Mouse (Mus musculus): ENCODE results near the gene Ykt6. TPM values are rescaled to one million over a fixed set of nuclear protein-coding genes. Genes with fewer than 3 reads are reported as not detected.

The Ykt6 gene
- polyA plus RNA-seq, 1 experiment from 2014 or later = 59.0 TPM

- 87% methylated on average over 2 of the region's 2 CpGs for WGBS
- H3K9me3 ChIP-seq (replicated peaks) = no peaks in the 10 kb centered on the region
- H3K9ac ChIP-seq = no peak overlapping the region
- H3K4me1 ChIP-seq = peaks cover 5% of the 10 kb centered on the region; the same call in 1 of the 2 replicates
- H3K4me2 ChIP-seq (replicated peaks) = no peak overlapping the region
- no peak for ATAC-seq (ENCODE audit: low FRiP score)
- no peaks in the 10 kb centered on the region for H3K27me3 ChIP-seq
- no peaks in the 10 kb centered on the region for H3K36me3 ChIP-seq
- no peak overlapping the region for H3K4me3 ChIP-seq
- no peak overlapping the region for H3K27ac ChIP-seq
These were observed 24.6 kb downstream of the Ykt6 start for GRCm38 (mm10) chr11:5980108-5980507.

- Histone ChIP-seq H3K9me3 (replicated peaks) (no peaks in the 10 kb centered on the region), H3K36me3 (no peaks in the 10 kb centered on the region), H3K9ac (no peak overlapping the region), H3K27ac (no peak overlapping the region), H3K4me3 (no peak overlapping the region), H3K4me1 (peaks cover 5% of the 10 kb centered on the region; the same call in 1 of the 2 replicates), H3K27me3 (no peaks in the 10 kb centered on the region), H3K4me2 (replicated peaks) (no peak overlapping the region)
- no peak for ATAC-seq (ENCODE audit: low FRiP score)
- 69% methylated on average over 8 of the region's 8 CpGs for WGBS
These were observed 25.1 kb downstream of the Ykt6 start for GRCm38 (mm10) chr11:5980561-5980960.

DNA sequence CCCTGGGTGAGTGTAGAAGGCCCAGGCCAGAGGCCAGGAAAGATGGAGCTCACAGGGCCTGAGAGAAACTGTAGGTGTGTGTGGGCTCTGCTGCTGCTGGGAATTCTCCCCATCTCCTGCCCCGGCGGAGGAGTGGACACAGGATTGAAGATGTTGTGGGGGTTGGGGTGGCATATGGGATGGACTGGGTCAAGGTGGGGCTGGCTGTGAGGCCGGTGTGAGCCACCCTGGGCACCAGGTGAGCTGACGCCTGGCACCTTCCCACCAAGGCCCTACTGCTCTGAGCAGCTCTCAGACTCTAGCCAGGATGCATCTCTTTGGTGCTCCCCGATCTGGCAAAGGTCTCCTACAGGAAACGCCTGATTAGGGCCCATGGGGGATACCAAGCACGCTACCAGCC is 25.8 kb downstream of the Ykt6 start:
- Histone ChIP-seq H3K27ac (no peak overlapping the region), H3K4me2 (replicated peaks) (no peak overlapping the region), H3K36me3 (no peaks in the 10 kb centered on the region), H3K4me1 (peaks cover under 1% of the 10 kb centered on the region; the same call in 1 of the 2 replicates), H3K4me3 (no peak overlapping the region), H3K9ac (no peak overlapping the region), H3K9me3 (replicated peaks) (no peaks in the 10 kb centered on the region), H3K27me3 (no peaks in the 10 kb centered on the region)
- 85% methylated on average over 7 of the region's 7 CpGs for whole genome bisulfite sequencing
- ATAC-seq (ENCODE audit: low FRiP score) = no peak

GRCm38 (mm10) chr11:5983629-5984028 is 28.1 kb downstream of the Ykt6 start:
- Histone ChIP-seq H3K27ac (no peak overlapping the region), H3K36me3 (no peaks in the 10 kb centered on the region), H3K4me3 (no peak overlapping the region), H3K4me1 (no peaks in the 10 kb centered on the region), H3K9me3 (replicated peaks) (no peaks in the 10 kb centered on the region), H3K9ac (no peak overlapping the region), H3K27me3 (no peaks in the 10 kb centered on the region), H3K4me2 (replicated peaks) (no peak overlapping the region)
- 86% methylated on average over 5 of the region's 5 CpGs for WGBS
- no peak for ATAC-seq (ENCODE audit: low FRiP score)

DNA sequence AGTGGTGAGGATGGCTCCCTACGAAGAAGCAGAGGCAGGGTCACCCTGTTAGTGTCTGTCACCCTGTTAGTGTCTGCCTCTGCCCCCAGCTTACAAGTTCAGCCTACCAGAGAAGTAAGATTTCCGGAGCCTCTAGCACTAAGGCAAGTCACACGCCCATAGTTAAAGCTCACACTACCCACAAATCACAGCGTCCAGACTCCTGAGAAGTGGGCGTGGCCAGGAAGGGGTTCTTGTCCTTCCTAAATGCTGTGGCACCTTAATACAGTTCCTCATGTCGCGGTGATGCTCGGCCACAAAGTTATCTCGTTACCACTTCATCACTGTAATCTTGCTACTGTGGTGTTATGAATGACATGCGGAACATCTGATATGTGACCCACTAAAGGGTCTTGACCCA is 32.6 kb downstream of the Ykt6 start:
- H3K4me1 ChIP-seq = no peaks in the 10 kb centered on the region
- no peak for ATAC-seq (ENCODE audit: low FRiP score)
- no peak overlapping the region for H3K4me2 ChIP-seq (replicated peaks)
- 0 out of 2 replicates have a peak, but pooled peaks cover 2% of the 10 kb centered on the region for H3K27me3 ChIP-seq
- H3K36me3 ChIP-seq = no peaks in the 10 kb centered on the region
- no peak overlapping the region for H3K4me3 ChIP-seq
- H3K27ac ChIP-seq = no peak overlapping the region
- no peak overlapping the region for H3K9ac ChIP-seq
- no peaks in the 10 kb centered on the region for H3K9me3 ChIP-seq (replicated peaks)
- WGBS = 80% methylated on average over 10 of the region's 10 CpGs

DNA sequence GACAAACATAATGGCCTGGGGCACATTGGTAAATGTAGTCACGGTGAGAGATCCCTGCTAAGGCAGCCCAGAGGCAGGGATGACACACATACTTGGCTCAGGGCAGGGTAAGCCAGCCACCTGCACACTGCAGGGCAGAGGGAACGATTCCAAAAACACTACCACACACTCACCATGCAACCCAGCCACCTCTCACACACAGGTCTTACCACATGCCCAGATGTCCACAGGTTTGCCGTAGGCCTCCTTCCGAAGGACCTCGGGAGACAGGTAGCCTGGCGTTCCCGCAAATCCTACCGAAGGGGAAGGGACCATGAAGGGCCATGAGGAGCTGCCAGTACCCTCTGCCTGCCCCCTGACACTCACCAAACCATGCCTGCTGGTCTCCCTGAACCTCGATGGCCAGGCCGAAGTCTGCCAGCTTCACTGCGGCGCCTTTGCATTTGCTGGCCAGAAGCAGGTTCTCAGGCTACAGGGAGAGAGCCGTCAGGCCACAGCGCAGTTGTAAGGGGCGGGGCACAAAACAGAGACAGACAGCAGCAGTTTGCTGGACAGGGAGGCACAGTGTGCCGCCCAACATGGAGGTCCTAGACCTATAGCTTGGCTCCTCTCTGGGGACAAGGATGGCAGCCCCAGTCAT is 34.6 kb downstream of the Ykt6 start:
- no peaks in the 10 kb centered on the region for H3K4me1 ChIP-seq
- H3K9me3 ChIP-seq (replicated peaks) = no peaks in the 10 kb centered on the region
- ATAC-seq (ENCODE audit: low FRiP score) = no peak
- 84% methylated on average over 16 of the region's 16 CpGs for WGBS
- no peak overlapping the region for H3K9ac ChIP-seq
- no peak overlapping the region for H3K27ac ChIP-seq
- H3K36me3 ChIP-seq = no peaks in the 10 kb centered on the region
- no peak overlapping the region for H3K4me3 ChIP-seq
- peaks cover 6% of the 10 kb centered on the region for H3K27me3 ChIP-seq
- no peak overlapping the region for H3K4me2 ChIP-seq (replicated peaks)

- WGBS = 40% methylated on average over 4 of the region's 4 CpGs
- Histone ChIP-seq H3K4me3 (no peak overlapping the region), H3K27ac (no peak overlapping the region), H3K9ac (no peak overlapping the region), H3K36me3 (no peaks in the 10 kb centered on the region), H3K9me3 (replicated peaks) (no peaks in the 10 kb centered on the region), H3K4me1 (no peaks in the 10 kb centered on the region), H3K4me2 (replicated peaks) (no peak overlapping the region), H3K27me3 (peaks cover 6% of the 10 kb centered on the region)
- no peak for ATAC-seq (ENCODE audit: low FRiP score)
These were observed 35.4 kb downstream of the Ykt6 start for GRCm38 (mm10) chr11:5990910-5991309.

- Histone ChIP-seq H3K4me1 (no peaks in the 10 kb centered on the region), H3K4me3 (no peak overlapping the region), H3K9ac (no peak overlapping the region), H3K4me2 (replicated peaks) (no peak overlapping the region), H3K27me3 (peaks cover 6% of the 10 kb centered on the region), H3K9me3 (replicated peaks) (no peaks in the 10 kb centered on the region), H3K36me3 (no peaks in the 10 kb centered on the region), H3K27ac (no peak overlapping the region)
- WGBS = 88% methylated on average over 5 of the region's 5 CpGs
- no peak for ATAC-seq (ENCODE audit: low FRiP score)
These were observed 38.7 kb downstream of the Ykt6 start for GRCm38 (mm10) chr11:5994212-5994611.

DNA sequence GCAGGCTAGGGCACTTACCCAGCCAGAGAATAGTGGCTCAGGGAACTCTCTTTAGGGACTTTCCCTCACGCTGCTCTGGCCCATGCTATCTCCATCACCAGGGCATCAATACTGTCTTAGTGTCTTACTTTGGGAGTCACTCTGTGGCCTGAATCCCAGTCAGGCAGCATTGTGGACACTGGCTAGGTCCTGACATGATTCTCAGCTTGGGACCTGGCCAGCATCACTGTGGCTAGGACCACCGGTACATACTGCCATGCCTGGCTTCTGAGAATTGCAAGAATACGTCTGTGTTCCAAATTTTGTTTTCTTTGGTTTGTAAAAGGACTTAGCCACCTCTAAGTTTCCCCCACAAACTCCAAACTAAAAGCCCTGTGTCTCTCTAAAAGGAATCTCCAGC is 39.4 kb downstream of the Ykt6 start:
- Histone ChIP-seq H3K4me2 (replicated peaks) (no peak overlapping the region), H3K36me3 (no peaks in the 10 kb centered on the region), H3K4me3 (no peak overlapping the region), H3K4me1 (peaks cover 5% of the 10 kb centered on the region), H3K27ac (no peak overlapping the region), H3K9ac (no peak overlapping the region), H3K9me3 (replicated peaks) (no peaks in the 10 kb centered on the region), H3K27me3 (peaks cover 6% of the 10 kb centered on the region)
- WGBS = 70% methylated on average over 3 of the region's 3 CpGs
- ATAC-seq (ENCODE audit: low FRiP score) = no peak

- Histone ChIP-seq H3K4me3 (no peak overlapping the region), H3K36me3 (no peaks in the 10 kb centered on the region), H3K4me2 (replicated peaks) (no peak overlapping the region), H3K27ac (no peak overlapping the region), H3K27me3 (peaks cover 6% of the 10 kb centered on the region), H3K9me3 (replicated peaks) (no peaks in the 10 kb centered on the region), H3K9ac (no peak overlapping the region), H3K4me1 (peaks cover 16% of the 10 kb centered on the region)
- ATAC-seq (ENCODE audit: low FRiP score) = peak; percentile 50; the same call in 1 of the 2 replicates
- 15% methylated on average over 8 of the region's 8 CpGs for WGBS
These were observed 40.5 kb downstream of the Ykt6 start for GRCm38 (mm10) chr11:5995989-5996388.

DNA sequence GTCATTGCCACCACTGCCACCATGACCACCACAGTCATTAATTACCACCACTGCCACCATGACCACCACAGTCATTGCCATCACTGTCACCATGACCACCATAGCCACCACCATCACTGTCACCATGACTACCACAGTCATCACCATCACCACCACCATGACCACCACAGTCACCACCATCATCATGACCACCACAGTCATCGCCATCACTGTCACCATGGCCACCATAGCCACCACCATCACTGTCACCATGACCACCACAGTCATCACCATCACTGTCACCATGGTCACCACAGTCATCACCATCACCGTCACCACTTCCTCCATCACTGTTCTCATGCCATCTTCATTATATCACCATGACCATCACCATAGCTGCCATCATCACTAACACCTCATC is 43.0 kb downstream of the Ykt6 start:
- 96% methylated on average over 2 of the region's 2 CpGs for WGBS
- Histone ChIP-seq H3K9ac (no peak overlapping the region), H3K4me2 (replicated peaks) (no peak overlapping the region), H3K27me3 (peaks cover 3% of the 10 kb centered on the region), H3K9me3 (replicated peaks) (no peaks in the 10 kb centered on the region), H3K36me3 (no peaks in the 10 kb centered on the region), H3K27ac (no peak overlapping the region), H3K4me3 (no peak overlapping the region), H3K4me1 (peaks cover 17% of the 10 kb centered on the region)
- no peak for ATAC-seq (ENCODE audit: low FRiP score)

GRCm38 (mm10) chr11:5999832-6000771 is 44.6 kb downstream of the Ykt6 start:
- H3K36me3 ChIP-seq = no peaks in the 10 kb centered on the region
- H3K4me3 ChIP-seq = no peak overlapping the region
- WGBS = 7% methylated on average over 5 of the region's 8 CpGs
- H3K4me2 ChIP-seq (replicated peaks) = 0 out of 2 replicates have a peak overlapping the region, but pooled peaks have one; percentile 3
- no peaks in the 10 kb centered on the region for H3K9me3 ChIP-seq (replicated peaks)
- H3K27me3 ChIP-seq = peaks cover 14% of the 10 kb centered on the region
- 0 out of 2 replicates have a peak overlapping the region, but pooled peaks have one; percentile 20 for H3K9ac ChIP-seq
- peak overlapping the region; percentile 66 for H3K27ac ChIP-seq
- peak; percentile 59 for ATAC-seq (ENCODE audit: low FRiP score)
- peaks cover 17% of the 10 kb centered on the region for H3K4me1 ChIP-seq

Data from hindbrain, embryonic 12.5 days (tissue).